8 mouse cellular contexts compared by ENCODE assay signal in genomic region chr11:17257443-17257842, GRCm38 (mm10). TPM values are rescaled to one million over a fixed set of nuclear protein-coding genes. Genes with fewer than 3 reads are reported as not detected.
DNase-seq lines count a peak whose midpoint lies in the region; ATAC-seq and TF ChIP-seq lines count a peak whose summit lies in the region.

TSS of gene C1d (plus strand) at chr11:17257579.

- H3K9ac ChIP-seq in heart, embryonic 11.5 days (ENCODE audit: low read depth, low read length), result peak within 1 kb of the TSS; percentile 99
- peak within 1 kb of the TSS; percentile 81 for H3K9ac ChIP-seq in kidney, embryonic 16.5 days (replicated peaks; ENCODE audit: low read length)
- peak within 1 kb of the TSS; percentile 71 for H3K9ac ChIP-seq in liver, adult 2 months (ENCODE audit: low read depth, low read length)

- TF ChIP-seq POLR2A in liver, adult 2 months (IDR thresholded peaks at IDR 0.05; ENCODE audit: extremely low read depth, insufficient read depth, low read length), result peak; percentile 59; the same call in 1 of the 2 replicates
- peak; percentile 81 for TF ChIP-seq POLR2A in myocyte (IDR thresholded peaks at IDR 0.05; ENCODE audit: insufficient read length, low read depth)

- H3K36me3 ChIP-seq in heart, embryonic 11.5 days (ENCODE audit: control insufficient read depth, insufficient read depth, low read length), result no peaks in the 10 kb centered on the region
- H3K36me3 ChIP-seq in kidney, embryonic 16.5 days (ENCODE audit: insufficient read depth, low read length), result no peaks in the 10 kb centered on the region
- no peaks in the 10 kb centered on the region for H3K36me3 ChIP-seq in liver, adult 2 months (ENCODE audit: control insufficient read depth, insufficient read depth, low read length)
- H3K36me3 ChIP-seq in myocyte (ENCODE audit: control insufficient read depth, insufficient read depth), result no peaks in the 10 kb centered on the region
- H3K36me3 ChIP-seq in splenic B cell, adult 2 months (ENCODE audit: control insufficient read depth, insufficient read depth, low read length, poor library complexity, severe bottlenecking), result no peaks in the 10 kb centered on the region

- ATAC-seq in erythroblast, adult 5-6 weeks (replicated peaks; ENCODE audit: low FRiP score, poor library complexity, severe bottlenecking), result peak; percentile 99
- peak; percentile 88 for ATAC-seq in heart, embryonic 11.5 days (replicated peaks; ENCODE audit: insufficient number of reproducible peaks, low FRiP score, low TSS enrichment)
- ATAC-seq in kidney, embryonic 16.5 days (ENCODE audit: low FRiP score, low TSS enrichment), result peak; percentile 95

- H3K4me2 ChIP-seq in heart, embryonic 11.5 days, result peak within 1 kb of the TSS; percentile 75
- H3K4me2 ChIP-seq in kidney, embryonic 16.5 days (replicated peaks; ENCODE audit: low read depth, low read length), result peak within 1 kb of the TSS; percentile 77
- peak within 1 kb of the TSS; percentile 93 for H3K4me2 ChIP-seq in myocyte (ENCODE audit: low read depth)

- peak within 1 kb of the TSS; percentile 90 for H3K4me3 ChIP-seq in heart, embryonic 11.5 days (ENCODE audit: low read depth, low read length)
- H3K4me3 ChIP-seq in kidney, embryonic 16.5 days (ENCODE audit: low read length), result peak within 1 kb of the TSS; percentile 63
- peak within 1 kb of the TSS; percentile 70 for H3K4me3 ChIP-seq in liver, adult 2 months (ENCODE audit: insufficient read depth, low read depth, low read length)
- peak within 1 kb of the TSS; percentile 94 for H3K4me3 ChIP-seq in myocyte

- DNase-seq in B cell, adult 2 months, result peak; percentile 94 to 95
- peak; percentile 99 for DNase-seq in brain, adult 2 months (ENCODE audit: low read depth, low spot score)
- DNase-seq in liver, adult 2 months (ENCODE audit: extremely low read depth, low read depth, low spot score), result peak; percentile 86
- peak; percentile 97 for DNase-seq in splenic B cell, adult 2 months (ENCODE audit: low read depth, low spot score)

- under 1% methylated on average over 33 of the region's 33 CpGs for WGBS in heart, embryonic 11.5 days (ENCODE audit: insufficient replicate concordance)
- WGBS in kidney, embryonic 16.5 days, result under 1% methylated on average over 33 of the region's 33 CpGs
- WGBS in liver, adult 2 months, result under 1% methylated on average over 33 of the region's 33 CpGs

- TF ChIP-seq CTCF in liver, adult 2 months (IDR thresholded peaks at IDR 0.05; ENCODE audit: low read depth, low read length), result no peak

- no peaks in the 10 kb centered on the region for H3K27me3 ChIP-seq in heart, embryonic 11.5 days (ENCODE audit: control insufficient read depth, insufficient read depth, low read length)
- H3K27me3 ChIP-seq in kidney, embryonic 16.5 days (ENCODE audit: insufficient read depth, low read length), result no peaks in the 10 kb centered on the region
- H3K27me3 ChIP-seq in liver, adult 2 months (ENCODE audit: control insufficient read depth, insufficient read depth, low read length), result no peaks in the 10 kb centered on the region
- H3K27me3 ChIP-seq in myocyte (ENCODE audit: control insufficient read depth, insufficient read depth, insufficient read length), result no peaks in the 10 kb centered on the region
- H3K27me3 ChIP-seq in splenic B cell, adult 2 months (ENCODE audit: control insufficient read depth, insufficient read depth, low read length, poor library complexity, severe bottlenecking), result no peaks in the 10 kb centered on the region

- peaks cover 4% of the 10 kb centered on the region; the same call in 1 of the 2 replicates for H3K4me1 ChIP-seq in heart, embryonic 11.5 days (ENCODE audit: control insufficient read depth, insufficient read depth, low read length)
- H3K4me1 ChIP-seq in kidney, embryonic 16.5 days (ENCODE audit: insufficient read depth, low read length), result peaks cover 10% of the 10 kb centered on the region; the same call in 1 of the 2 replicates
- H3K4me1 ChIP-seq in liver, adult 2 months (ENCODE audit: control insufficient read depth, insufficient read depth, low read length), result peaks cover 6% of the 10 kb centered on the region; the same call in 1 of the 2 replicates

- H3K27ac ChIP-seq in heart, embryonic 11.5 days (ENCODE audit: low read depth, low read length), result peak within 1 kb of the TSS; percentile 92
- peak within 1 kb of the TSS; percentile 76 for H3K27ac ChIP-seq in kidney, embryonic 16.5 days (ENCODE audit: low read length)
- H3K27ac ChIP-seq in liver, adult 2 months (replicated peaks; ENCODE audit: insufficient read depth, low read depth, low read length), result peak within 1 kb of the TSS; percentile 73

- no peaks in the 10 kb centered on the region for H3K9me3 ChIP-seq in heart, embryonic 11.5 days (replicated peaks; ENCODE audit: control insufficient read depth, low read length)
- no peaks in the 10 kb centered on the region for H3K9me3 ChIP-seq in kidney, embryonic 16.5 days (ENCODE audit: low read length)

- H3K79me2 ChIP-seq in liver, adult 2 months (ENCODE audit: control insufficient read depth, insufficient read depth, low read length), result peaks cover 16% of the 10 kb centered on the region; the same call in 1 of the 2 replicates
- peaks cover 48% of the 10 kb centered on the region for H3K79me2 ChIP-seq in myocyte (ENCODE audit: control insufficient read depth, insufficient read depth)

- H3ac ChIP-seq in myocyte (ENCODE audit: control insufficient read depth, insufficient read length), result peak within 1 kb of the TSS; percentile 53

TF ChIP-seq in myocyte, 11 proteins besides CTCF, POLR2A, EP300 and RAD21:
- TF ChIP-seq USF1 (IDR thresholded peaks at IDR 0.05; ENCODE audit: low read depth), result no peak
- TF ChIP-seq POLR2AphosphoS2 (IDR thresholded peaks at IDR 0.05; ENCODE audit: insufficient read length, low read depth), result peak; percentile 89
- no peak for TF ChIP-seq TCF3 (IDR thresholded peaks at IDR 0.05; ENCODE audit: insufficient read length, low read depth)
- TF ChIP-seq REST (IDR thresholded peaks at IDR 0.05; ENCODE audit: insufficient read depth, insufficient read length), result no peak
- no peak for TF ChIP-seq MAX (IDR thresholded peaks at IDR 0.05; ENCODE audit: low read depth)
- peak; percentile 70 for TF ChIP-seq SRF (IDR thresholded peaks at IDR 0.05; ENCODE audit: control insufficient read depth, insufficient read length, low read depth)
TF ChIP-seq in myocyte: peak in this region for 2.

RNA-seq across cellular contexts. Expression of gene C1d, which starts in this region (rescaled TPM):
- total RNA-seq in erythroblast, adult 5-6 weeks (2015; ENCODE audit: low replicate concordance), result 16.3 and 21.3 TPM in 2 replicates
- total RNA-seq in erythroblast, adult 5-6 weeks (2017; ENCODE audit: low replicate concordance), result 12.4 and 28.2 TPM in 2 replicates
- 74.3 and 83.7 TPM in 2 replicates for polyA plus RNA-seq in heart, embryonic 11.5 days (2014; fragmentation: Nextera tagmentation; extraction: Ambion mirVana)
- polyA plus RNA-seq in kidney, embryonic 16.5 days (2015; fragmentation: Nextera tagmentation; extraction: Ambion mirVana), result 90.2 and 98.0 TPM in 2 replicates
- 48.3 and 53.2 TPM in 2 replicates for total RNA-seq in liver, adult 2 months (2014; rRNA removed)
- 23.4 and 38.9 TPM in 2 replicates for polyA plus RNA-seq in liver, adult 2 months (2012; rRNA removed)
- 18.6 TPM for polyA plus RNA-seq in myocyte (2012; fragmentation: generic; extraction: Trizol)

Comparison
In these comparisons a context has a peak if more than half of its experiments do, and no peak if none do; other contexts are left out.
1. Peak in every context shown above with its lines: DNase-seq, ATAC-seq, H3K4me3 ChIP-seq and H3K27ac ChIP-seq.